Mouse (Mus musculus) E14TG2a.4 (cell line): ENCODE results near the gene Lama2.

ENCODE experiments used
- H3K27me3 ChIP-seq: 2 replicates; pipeline ENCODE4 v1.6.1; 2014; ENCODE audit warnings: low read length, control low read depth; ENCODE audit not compliant: insufficient read depth
- H3K36me3 ChIP-seq: 2 replicates; pipeline ENCODE4 v1.6.1; 2014; ENCODE audit warnings: low read length, control low read depth; ENCODE audit not compliant: insufficient read depth
- H3K4me1 ChIP-seq: replicated peaks from 2 replicates; pipeline ENCODE4 v1.6.1; 2014; ENCODE audit warnings: low read depth, low read length, control low read depth
- H3K4me3 ChIP-seq: replicated peaks from 2 replicates; pipeline ENCODE4 v1.5.1; 2014; ENCODE audit warnings: mild to moderate bottlenecking, low read length
- H3K9me3 ChIP-seq: 2 replicates; pipeline ENCODE4 v1.6.1; 2014; ENCODE audit warnings: low read length, control low read depth
- CTCF ChIP-seq: conservative IDR thresholded peaks from 2 replicates; pipeline ENCODE4 v1.5.1; 2014; ENCODE audit warnings: low read length
- NANOG ChIP-seq: IDR thresholded peaks from 2 replicates; pipeline ENCODE4 v1.6.1; 2014; ENCODE audit warnings: borderline replicate concordance, low read length, mixed read lengths
- POU5F1 ChIP-seq: IDR thresholded peaks from 2 replicates; pipeline ENCODE4 v1.6.1; 2014; ENCODE audit warnings: low read length, borderline replicate concordance

Lama2 gene

DNA sequence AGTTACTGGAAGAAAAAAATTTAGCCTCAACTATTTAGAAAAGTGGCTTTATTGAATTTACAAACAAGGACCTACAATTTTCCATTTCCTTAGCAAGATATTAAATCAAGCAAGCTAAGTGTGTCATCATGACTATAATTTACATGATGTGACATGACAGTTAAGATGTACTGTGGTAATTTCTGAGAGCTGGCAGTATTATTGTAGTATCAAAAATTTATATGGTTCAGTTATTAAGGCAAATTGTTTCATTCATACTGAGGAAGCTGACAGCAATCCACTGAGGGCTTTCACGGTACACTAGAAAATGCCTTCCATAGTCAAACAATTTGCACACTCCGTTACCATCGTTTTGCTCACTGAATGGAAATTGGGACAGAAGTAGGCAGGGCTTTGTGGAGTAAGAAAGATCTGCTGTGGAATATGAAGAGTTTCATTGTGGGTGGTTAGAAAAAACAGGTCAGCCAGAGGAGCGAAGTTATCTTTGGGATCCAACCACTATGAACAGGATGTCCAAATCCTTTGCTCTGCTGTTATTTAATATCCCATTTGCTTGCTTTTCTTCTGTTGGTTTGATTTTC, 297.1 kb downstream of the Lama2 start:
- Histone ChIP-seq H3K9me3 (no peaks in the 10 kb centered on the region), H3K27me3 (no peaks in the 10 kb centered on the region), H3K4me1 (no peaks in the 10 kb centered on the region), H3K4me3 (no peak overlapping the region), H3K36me3 (no peaks in the 10 kb centered on the region)
- TF ChIP-seq POU5F1, result no peak
- no peak for TF ChIP-seq CTCF
- no peak for TF ChIP-seq NANOG

DNA sequence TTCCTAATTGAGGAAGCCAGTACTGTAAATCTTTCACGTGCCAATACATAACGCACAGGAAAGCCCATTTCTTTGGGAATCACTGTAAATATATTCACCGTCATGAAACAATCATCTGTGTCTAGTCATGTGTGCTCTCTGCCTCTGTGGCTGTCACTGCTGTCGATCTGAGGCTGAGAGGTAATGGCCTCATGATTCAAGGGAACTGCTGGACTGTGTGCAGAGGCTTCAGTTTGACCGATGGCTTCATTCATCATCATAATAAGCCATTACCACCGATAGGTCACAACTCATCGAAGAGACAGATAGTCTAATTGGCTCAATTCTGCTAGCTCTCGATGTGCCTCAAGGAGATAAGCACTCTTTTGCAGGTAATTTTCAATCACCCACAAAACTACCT, 312.1 kb downstream of the Lama2 start:
- Histone ChIP-seq H3K9me3 (no peaks in the 10 kb centered on the region), H3K4me3 (no peak overlapping the region), H3K4me1 (no peaks in the 10 kb centered on the region), H3K27me3 (no peaks in the 10 kb centered on the region), H3K36me3 (no peaks in the 10 kb centered on the region)
- no peak for TF ChIP-seq NANOG
- TF ChIP-seq CTCF, result no peak
- TF ChIP-seq POU5F1, result no peak

GRCm38 (mm10) chr10:27305301-27305700, 314.3 kb downstream of the Lama2 start:
- Histone ChIP-seq H3K4me1 (no peaks in the 10 kb centered on the region), H3K9me3 (no peaks in the 10 kb centered on the region), H3K36me3 (no peaks in the 10 kb centered on the region), H3K27me3 (no peaks in the 10 kb centered on the region), H3K4me3 (no peak overlapping the region)
- TF ChIP-seq NANOG, result no peak
- TF ChIP-seq CTCF, result no peak
- no peak for TF ChIP-seq POU5F1

GRCm38 (mm10) chr10:27285098-27285860, 334.3 kb downstream of the Lama2 start:
- no peaks in the 10 kb centered on the region for H3K27me3 ChIP-seq
- no peaks in the 10 kb centered on the region for H3K36me3 ChIP-seq
- no peak overlapping the region for H3K4me3 ChIP-seq
- no peak for TF ChIP-seq CTCF
- no peak for TF ChIP-seq NANOG
- TF ChIP-seq POU5F1, result no peak
- no peaks in the 10 kb centered on the region for H3K9me3 ChIP-seq
- no peaks in the 10 kb centered on the region for H3K4me1 ChIP-seq

DNA sequence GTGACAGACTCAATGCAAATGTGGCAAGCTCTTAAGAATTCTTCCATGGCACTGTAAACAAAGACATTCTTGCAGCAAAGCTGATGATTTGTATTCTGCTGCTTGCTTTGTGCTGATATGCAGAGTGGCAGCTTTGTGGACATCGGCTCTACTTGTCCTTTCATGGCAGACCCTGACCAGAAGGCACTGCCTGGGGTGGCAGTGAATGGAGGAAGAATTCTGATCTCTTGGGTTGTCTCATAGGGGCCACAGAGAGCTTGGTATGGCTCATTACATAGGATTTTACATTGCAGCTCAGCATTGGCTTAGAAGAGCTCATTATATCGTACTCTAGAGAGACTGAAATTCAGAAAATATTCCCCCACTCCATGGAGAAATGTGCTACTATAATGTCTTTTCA, 352.1 kb downstream of the Lama2 start:
- H3K9me3 ChIP-seq, result no peaks in the 10 kb centered on the region
- no peak for TF ChIP-seq NANOG
- no peaks in the 10 kb centered on the region for H3K27me3 ChIP-seq
- H3K36me3 ChIP-seq, result no peaks in the 10 kb centered on the region
- no peaks in the 10 kb centered on the region for H3K4me1 ChIP-seq
- no peak overlapping the region for H3K4me3 ChIP-seq

DNA sequence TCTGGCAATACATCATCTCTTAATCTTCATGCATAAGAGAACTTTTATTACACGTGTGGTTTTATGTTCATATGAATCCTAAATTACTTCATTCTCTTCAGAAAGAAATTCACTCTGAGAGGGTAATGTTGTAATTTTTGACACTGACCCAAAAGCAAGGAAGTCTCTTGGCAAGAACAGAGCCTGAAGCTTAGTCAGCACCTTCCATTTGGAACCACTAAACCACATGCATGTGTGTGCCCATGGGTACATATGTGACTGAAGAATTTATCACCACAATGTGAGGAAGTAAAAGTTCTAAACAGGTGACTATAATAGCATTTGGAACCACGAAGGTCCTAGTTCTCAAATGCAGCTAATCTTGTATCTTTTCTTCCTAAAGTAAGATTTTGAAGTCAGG, 353.7 kb downstream of the Lama2 start:
- H3K4me3 ChIP-seq, result no peak overlapping the region
- TF ChIP-seq NANOG (no peak), POU5F1 (no peak), CTCF (no peak)
- no peaks in the 10 kb centered on the region for H3K36me3 ChIP-seq
- no peaks in the 10 kb centered on the region for H3K4me1 ChIP-seq
- no peaks in the 10 kb centered on the region for H3K27me3 ChIP-seq
- no peaks in the 10 kb centered on the region for H3K9me3 ChIP-seq

DNA sequence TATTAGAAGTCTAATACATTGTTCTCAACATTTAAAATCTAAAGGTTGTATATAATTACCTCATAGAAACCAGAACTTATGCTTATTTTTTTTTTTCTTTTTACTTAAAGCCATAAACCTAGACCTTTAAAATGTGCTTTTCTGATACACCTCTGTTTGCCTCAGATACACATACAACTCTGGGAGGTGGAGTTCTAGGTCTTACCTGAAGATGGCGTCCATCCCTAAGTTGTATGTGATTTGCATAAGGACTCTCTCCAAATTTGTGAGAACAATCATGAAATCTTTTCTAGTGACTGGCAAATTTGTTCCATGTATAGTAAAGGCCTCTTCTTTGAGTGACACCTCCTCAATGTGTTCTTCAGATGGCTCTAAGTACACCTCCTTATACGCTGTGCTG, 354.8 kb downstream of the Lama2 start:
- Histone ChIP-seq H3K27me3 (no peaks in the 10 kb centered on the region), H3K4me3 (no peak overlapping the region), H3K36me3 (no peaks in the 10 kb centered on the region), H3K4me1 (no peaks in the 10 kb centered on the region), H3K9me3 (no peaks in the 10 kb centered on the region)
- TF ChIP-seq CTCF (peak; percentile 34), POU5F1 (no peak), NANOG (no peak)

GRCm38 (mm10) chr10:27249741-27250140, 369.8 kb downstream of the Lama2 start:
- no peaks in the 10 kb centered on the region for H3K36me3 ChIP-seq
- no peaks in the 10 kb centered on the region for H3K4me1 ChIP-seq
- H3K9me3 ChIP-seq, result no peaks in the 10 kb centered on the region
- no peaks in the 10 kb centered on the region for H3K27me3 ChIP-seq
- TF ChIP-seq POU5F1 (no peak), NANOG (no peak), CTCF (no peak)
- H3K4me3 ChIP-seq, result no peak overlapping the region

GRCm38 (mm10) chr10:27234755-27235154, 384.8 kb downstream of the Lama2 start:
- H3K9me3 ChIP-seq, result no peaks in the 10 kb centered on the region
- H3K4me1 ChIP-seq, result no peaks in the 10 kb centered on the region
- H3K4me3 ChIP-seq, result no peak overlapping the region
- no peaks in the 10 kb centered on the region for H3K27me3 ChIP-seq
- no peak for TF ChIP-seq CTCF
- no peak for TF ChIP-seq NANOG
- TF ChIP-seq POU5F1, result no peak
- H3K36me3 ChIP-seq, result no peaks in the 10 kb centered on the region
